Mouse (Mus musculus) spleen, postnatal 4 days (tissue): ENCODE results near the gene Erc2.

Source experiments
- DNase-seq, 2 experiments: peaks; one replicate each; pipeline ENCODE4 v3.0.0; 2022; ENCODE audit warnings: low spot score in 2 of 2

The Erc2 gene

GRCm38 (mm10) chr14:28376208-28376805 lies 754.1 kb downstream of the Erc2 start:
- no peak for DNase-seq

DNA sequence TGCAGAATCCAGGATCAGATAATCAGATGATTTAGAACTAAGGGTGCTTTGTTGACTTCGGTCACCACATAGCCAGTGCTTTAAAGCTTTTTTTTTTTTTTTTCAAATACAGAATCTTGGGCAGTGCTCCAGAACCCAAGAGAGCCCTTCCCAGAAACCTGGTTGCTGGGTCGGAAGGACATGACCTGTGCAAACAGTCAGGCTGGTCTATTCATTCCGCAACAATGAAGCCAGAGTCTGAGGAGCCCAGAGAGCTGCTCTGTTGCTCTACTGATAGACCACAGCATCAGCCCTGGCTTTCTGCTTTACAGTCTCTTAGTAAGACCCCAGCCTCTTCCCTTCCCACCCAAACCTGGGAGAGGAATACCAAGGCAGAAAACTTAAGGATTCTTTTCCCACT lies 755.3 kb downstream of the Erc2 start:
- DNase-seq: no peak

- no peak for DNase-seq
Observed at GRCm38 (mm10) chr14:28380129-28380528, 757.9 kb downstream of the Erc2 start.

GRCm38 (mm10) chr14:28381801-28382550 lies 759.7 kb downstream of the Erc2 start:
- no peak for DNase-seq

- no peak for DNase-seq
Observed at GRCm38 (mm10) chr14:28386815-28387607, 764.8 kb downstream of the Erc2 start.

DNA sequence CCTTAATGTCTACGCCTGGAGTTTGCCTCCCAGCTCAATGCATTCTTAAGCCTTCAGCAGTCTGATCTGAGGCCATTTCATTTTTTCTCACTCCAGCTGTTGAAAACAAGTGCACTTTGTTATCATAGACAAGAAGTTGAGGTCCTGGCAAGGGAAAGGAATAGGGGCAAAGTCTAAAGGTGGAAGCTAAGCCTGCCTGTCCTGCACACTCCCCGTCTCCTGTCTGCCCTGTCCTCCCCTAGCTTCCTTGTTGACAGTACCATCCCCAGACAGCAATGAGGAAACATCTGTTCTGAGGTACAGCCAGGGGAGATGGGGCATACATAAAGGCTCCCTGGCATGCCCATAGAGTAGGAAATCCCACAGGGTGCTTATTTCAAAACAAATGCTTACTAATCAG lies 776.7 kb downstream of the Erc2 start:
- DNase-seq: no peak

DNA sequence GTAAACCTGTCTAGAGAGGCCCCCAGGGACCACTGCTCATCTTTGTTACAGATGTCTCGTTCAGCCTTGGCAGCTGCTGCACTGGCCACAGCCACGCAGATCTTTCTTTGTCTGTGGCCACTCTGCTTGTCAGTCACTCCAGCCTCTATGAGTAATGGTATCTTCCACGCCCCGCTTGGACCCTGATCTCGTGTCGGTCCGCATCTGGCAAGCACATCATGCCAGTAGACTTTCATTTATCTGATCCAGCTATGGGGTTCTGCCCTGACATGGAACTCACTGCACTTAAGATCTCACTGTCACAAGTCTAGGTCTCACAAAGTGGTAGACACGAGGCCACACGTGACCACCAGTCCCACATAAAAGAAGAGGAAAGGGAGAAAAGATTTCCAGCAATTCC lies 777.7 kb downstream of the Erc2 start:
- DNase-seq: no peak

DNA sequence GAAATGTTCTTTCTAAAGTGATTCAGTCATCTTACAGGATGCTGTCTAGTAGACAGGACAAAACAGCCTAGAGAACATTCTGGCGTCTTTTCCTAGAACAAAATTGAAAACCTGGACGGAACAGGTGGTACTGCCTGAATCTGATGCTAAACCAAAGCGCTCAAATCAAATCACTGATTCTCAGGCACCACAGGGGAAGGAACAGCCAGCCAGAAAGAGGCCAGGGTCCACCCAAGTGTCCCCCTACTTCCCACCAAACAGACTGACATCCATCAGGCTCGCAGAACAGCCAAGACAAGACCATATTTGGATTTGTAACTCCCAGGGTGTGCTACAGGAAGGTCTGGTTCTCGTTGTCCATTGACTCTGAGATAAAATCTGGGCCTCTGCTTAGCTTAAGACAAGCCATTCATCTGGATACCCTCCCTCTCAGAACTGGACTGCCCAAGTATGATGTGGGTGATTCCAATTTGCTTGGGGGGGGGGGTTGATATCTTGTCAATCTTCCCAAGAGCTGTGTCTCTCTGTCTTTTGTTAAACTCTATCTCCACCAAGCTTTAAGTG lies 783.1 kb downstream of the Erc2 start:
- no peak for DNase-seq

GRCm38 (mm10) chr14:28409390-28409789 lies 787.2 kb downstream of the Erc2 start:
- DNase-seq: no peak

DNA sequence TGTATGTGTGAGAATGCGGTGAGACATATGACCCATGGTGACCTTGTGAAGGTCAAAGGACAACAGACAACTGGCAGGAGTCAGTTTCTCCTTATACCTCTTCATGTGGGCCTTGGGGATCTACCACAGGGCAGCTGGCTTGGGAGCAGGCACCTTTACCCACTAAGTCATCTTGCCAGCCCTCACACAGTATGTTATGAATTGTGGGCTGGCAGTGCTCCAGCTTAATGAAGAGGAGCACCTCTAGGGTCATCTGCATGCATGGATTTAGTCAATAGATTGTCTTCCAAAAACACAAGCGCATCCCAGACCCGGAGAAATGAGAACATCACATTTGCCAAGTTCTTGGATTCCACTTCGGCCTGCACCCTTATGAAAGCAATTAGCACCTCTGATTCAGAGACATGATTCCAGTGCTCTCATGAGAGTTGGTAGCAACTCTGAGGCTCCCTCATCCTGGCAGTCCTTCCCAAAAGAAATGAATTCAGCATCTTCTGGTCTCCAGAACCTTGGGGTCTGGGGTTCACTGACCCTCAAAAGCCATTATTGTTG lies 787.6 kb downstream of the Erc2 start:
- no peak for DNase-seq

DNA sequence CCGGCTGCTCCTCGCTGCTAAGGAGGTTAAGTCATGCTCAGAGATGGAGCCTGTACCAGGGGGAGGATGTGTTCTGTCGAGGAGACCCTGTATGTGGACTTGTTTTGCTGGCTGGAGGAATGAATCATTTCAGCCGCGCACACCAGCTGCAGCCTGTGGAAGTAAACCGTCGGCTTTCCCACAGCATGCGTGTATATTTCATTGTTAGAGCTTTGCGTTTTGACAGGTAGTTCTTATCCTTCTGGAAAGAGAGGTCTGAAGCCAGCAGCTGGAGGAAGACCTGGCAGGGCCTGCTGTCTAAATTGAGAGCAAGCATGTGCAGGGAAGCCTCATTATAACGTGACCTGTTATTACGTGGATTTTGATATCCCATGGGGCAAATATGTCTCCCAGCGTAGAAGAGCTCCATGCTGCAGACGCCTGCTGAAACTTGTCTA lies 788.6 kb downstream of the Erc2 start:
- no peak for DNase-seq

GRCm38 (mm10) chr14:28412252-28412995 lies 790.2 kb downstream of the Erc2 start:
- no peak for DNase-seq

GRCm38 (mm10) chr14:28413516-28413915 lies 791.3 kb downstream of the Erc2 start:
- DNase-seq: no peak

GRCm38 (mm10) chr14:28417019-28417418 lies 794.8 kb downstream of the Erc2 start:
- no peak for DNase-seq

DNA sequence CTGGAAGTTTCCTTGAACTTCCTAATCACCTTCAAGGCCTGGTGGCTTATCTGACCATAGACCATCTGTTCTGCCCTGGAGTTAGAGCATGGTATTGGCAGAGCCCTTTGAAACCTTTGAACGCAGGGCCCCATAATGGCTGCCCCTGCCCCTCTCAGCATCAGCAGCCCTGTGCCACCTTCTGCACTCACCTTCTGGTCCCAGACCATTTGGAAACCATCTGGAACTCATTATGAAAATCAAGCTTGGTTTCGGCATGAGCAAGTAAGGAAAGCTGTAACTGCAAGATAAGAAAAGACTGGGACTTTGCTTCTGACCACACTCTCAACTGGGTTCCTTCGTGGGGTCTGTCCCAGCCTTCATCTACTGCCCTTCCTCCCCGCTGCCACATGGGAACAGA lies 796.3 kb downstream of the Erc2 start:
- no peak for DNase-seq

- no peak for DNase-seq
Observed at GRCm38 (mm10) chr14:28419188-28419587, 797.0 kb downstream of the Erc2 start.

GRCm38 (mm10) chr14:28420596-28420995 lies 798.4 kb downstream of the Erc2 start:
- no peak for DNase-seq

GRCm38 (mm10) chr14:28426610-28427009 lies 804.4 kb downstream of the Erc2 start:
- DNase-seq: no peak

- DNase-seq: no peak
Observed at GRCm38 (mm10) chr14:28431703-28432309, 809.6 kb downstream of the Erc2 start.

DNA sequence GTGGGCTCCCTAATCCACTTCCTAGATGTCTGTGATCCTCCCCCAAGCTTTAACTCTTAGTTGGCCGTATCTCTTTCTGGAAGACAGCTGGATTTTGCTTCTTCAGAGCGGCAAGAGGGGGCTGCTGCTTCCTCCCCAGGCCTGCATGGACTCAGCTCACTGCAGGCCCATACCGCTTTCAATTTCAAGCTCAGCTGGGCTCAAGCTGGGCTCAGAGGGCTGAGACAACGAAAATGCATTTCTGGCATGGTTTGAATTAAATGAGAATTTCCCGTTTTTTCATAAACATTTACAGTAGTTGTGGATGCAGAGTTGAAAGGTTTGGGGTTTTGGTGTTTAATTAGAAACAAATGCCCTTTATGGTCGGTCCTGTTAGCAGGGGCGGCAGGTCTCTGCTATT lies 812.8 kb downstream of the Erc2 start:
- DNase-seq: no peak

GRCm38 (mm10) chr14:28439171-28439570 lies 816.9 kb downstream of the Erc2 start:
- no peak for DNase-seq
